ENCODE assay signal across 24 mouse cellular contexts in the genomic region with DNA sequence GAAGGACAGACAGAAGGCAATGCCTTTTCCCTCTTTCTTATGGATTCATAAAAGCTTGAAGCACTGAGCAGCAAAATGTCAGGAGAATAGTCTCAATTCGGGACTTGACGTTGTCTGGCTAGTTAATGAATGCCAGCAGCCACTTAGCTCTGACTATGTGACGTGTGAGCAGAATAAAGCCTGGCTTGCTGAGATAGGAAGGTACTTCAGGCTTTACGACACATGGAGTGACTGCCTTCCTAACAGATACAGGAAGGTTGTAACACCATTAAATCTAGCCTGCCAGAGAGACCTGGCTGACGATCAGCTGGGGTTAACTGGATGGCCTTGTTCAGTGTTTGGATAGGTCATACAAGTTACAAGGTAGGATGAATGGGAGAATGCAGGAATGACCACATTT.
"Had no signal": no experiment of that assay in that cellular context is flagged by ENCODE, and none has a peak within 500 bp of the region (broad histone marks: within the 10 kb centered on the region; RNA-seq: fewer than 3 reads in every experiment).

No protein-coding gene starts in this region.

- ATAC-seq: forebrain, postnatal 0 days; hindbrain, postnatal 0 days had no signal

- H3K36me3 ChIP-seq: heart, embryonic 13.5 days; heart, embryonic 15.5 days; hindbrain, embryonic 13.5 days; hindbrain, embryonic 15.5 days; limb, embryonic 10.5 days; limb, embryonic 12.5 days had no signal

- H3K27me3 ChIP-seq: heart, embryonic 13.5 days; heart, embryonic 15.5 days; hindbrain, embryonic 13.5 days; hindbrain, embryonic 15.5 days; limb, embryonic 12.5 days had no signal

- H3K9me3 ChIP-seq: heart, embryonic 13.5 days; heart, embryonic 15.5 days; hindbrain, embryonic 13.5 days; hindbrain, embryonic 15.5 days; limb, embryonic 10.5 days; limb, embryonic 12.5 days had no signal

- H3K9ac ChIP-seq: forebrain, postnatal 0 days; heart, embryonic 13.5 days; heart, embryonic 15.5 days; hindbrain, embryonic 13.5 days; hindbrain, embryonic 15.5 days; limb, embryonic 12.5 days had no signal

- DNase-seq: forebrain, postnatal 0 days; gastrocnemius, adult 2 months; gastrocnemius, postnatal 10 days; gastrocnemius, postnatal 25 days; heart, adult 2 months; heart, postnatal 14 days; heart, postnatal 36 days; kidney, adult 18-20 months; kidney, adult 8-10 months; kidney, postnatal 10 days; kidney, postnatal 25 days; kidney, postnatal 4 days; liver had no signal

- H3K4me2 ChIP-seq: heart, embryonic 11.5 days; heart, embryonic 13.5 days; heart, embryonic 15.5 days; hindbrain, embryonic 13.5 days; hindbrain, embryonic 15.5 days; limb, embryonic 12.5 days; liver, embryonic 11.5 days had no signal

- H3K27ac ChIP-seq: gastrocnemius, adult 2 months; heart, adult 2 months; heart, embryonic 13.5 days; heart, embryonic 15.5 days; hindbrain, embryonic 13.5 days; hindbrain, embryonic 15.5 days; hindbrain, postnatal 0 days; layer of hippocampus, adult 2 months; left cerebral cortex, adult 2 months; limb, embryonic 10.5 days; limb, embryonic 12.5 days had no signal

- H3K4me1 ChIP-seq: heart, embryonic 15.5 days; hindbrain, embryonic 13.5 days; hindbrain, embryonic 15.5 days had no signal

- H3K4me3 ChIP-seq: gastrocnemius, adult 2 months; heart, adult 2 months; heart, embryonic 13.5 days; heart, embryonic 15.5 days; hindbrain, embryonic 13.5 days; hindbrain, embryonic 15.5 days; layer of hippocampus, adult 2 months; left cerebral cortex, adult 2 months; limb, embryonic 10.5 days; limb, embryonic 12.5 days had no signal
